Mouse (Mus musculus): ENCODE results near the gene Prdm1.

The Prdm1 gene

GRCm38 (mm10) chr10:44456757-44457595 is 71.3 kb downstream of the Prdm1 start:
- DNase-seq (ENCODE audit: low spot score in 2 of 2): no peak

- no peak for DNase-seq (ENCODE audit: low spot score in 2 of 2)
Measured at GRCm38 (mm10) chr10:44454753-44455152, 73.5 kb downstream of the Prdm1 start.

DNA sequence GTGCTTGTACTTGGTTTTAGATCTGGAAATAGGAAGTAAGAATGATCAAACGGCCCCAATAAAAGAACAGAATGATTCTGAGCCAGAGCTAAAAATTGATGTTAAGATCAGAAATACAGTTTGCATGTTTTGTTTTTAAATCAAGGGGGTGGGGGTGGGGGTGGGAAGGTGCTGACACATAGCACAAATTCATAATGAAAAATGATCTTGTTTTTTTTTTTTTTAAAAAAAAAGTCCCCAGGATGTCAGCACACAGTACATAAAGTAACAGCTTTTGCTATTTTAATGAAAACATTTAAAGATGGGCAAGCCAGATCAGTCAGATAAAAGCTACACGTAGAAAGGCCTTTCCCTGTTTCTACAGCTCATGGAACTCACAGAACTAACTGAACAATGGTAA is 74.2 kb downstream of the Prdm1 start:
- no peak for DNase-seq (ENCODE audit: low spot score in 2 of 2)

DNA sequence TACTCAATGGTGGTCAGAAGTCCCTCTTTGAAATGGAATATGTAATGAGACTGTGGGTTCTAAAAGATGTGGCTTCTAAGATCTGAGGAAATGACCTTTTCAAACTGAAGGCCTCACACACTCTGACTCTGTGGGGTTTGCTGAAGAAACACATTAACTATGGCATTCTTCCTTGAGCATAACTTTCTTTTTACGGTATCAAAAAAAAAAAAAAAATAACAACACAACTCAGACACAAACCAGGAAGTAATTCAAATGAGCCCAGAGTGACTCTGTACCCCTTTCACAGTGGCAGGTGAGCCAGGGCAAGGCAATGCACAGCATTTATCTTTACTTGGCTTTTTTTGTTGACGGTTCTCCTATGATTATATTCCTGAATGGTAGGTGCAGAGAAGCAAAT is 77.5 kb downstream of the Prdm1 start:
- DNase-seq (ENCODE audit: low spot score in 2 of 2): no peak

DNA sequence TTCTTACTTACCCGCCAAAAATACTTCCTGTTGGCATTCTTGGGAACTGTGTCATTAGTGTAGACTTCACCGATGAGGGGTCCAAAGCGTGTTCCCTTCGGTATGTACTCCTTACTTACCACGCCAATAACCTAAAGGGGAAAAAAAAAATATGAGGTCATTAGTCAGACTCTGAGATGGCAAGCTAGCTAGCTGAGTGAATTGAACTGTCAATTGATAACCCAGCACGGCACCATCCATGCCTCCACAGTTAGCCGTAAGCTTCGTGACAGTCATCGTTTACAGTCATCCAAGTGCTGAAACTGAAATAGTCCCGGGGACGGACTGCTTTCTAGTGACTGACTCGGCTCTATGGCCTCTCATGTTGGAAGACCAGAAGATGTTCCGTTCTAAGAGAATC is 78.2 kb downstream of the Prdm1 start:
- no peak for DNase-seq (ENCODE audit: low spot score in 2 of 2)

- DNase-seq (ENCODE audit: low spot score in 2 of 2): no peak
Measured at GRCm38 (mm10) chr10:44449666-44450065, 78.6 kb downstream of the Prdm1 start.

DNA sequence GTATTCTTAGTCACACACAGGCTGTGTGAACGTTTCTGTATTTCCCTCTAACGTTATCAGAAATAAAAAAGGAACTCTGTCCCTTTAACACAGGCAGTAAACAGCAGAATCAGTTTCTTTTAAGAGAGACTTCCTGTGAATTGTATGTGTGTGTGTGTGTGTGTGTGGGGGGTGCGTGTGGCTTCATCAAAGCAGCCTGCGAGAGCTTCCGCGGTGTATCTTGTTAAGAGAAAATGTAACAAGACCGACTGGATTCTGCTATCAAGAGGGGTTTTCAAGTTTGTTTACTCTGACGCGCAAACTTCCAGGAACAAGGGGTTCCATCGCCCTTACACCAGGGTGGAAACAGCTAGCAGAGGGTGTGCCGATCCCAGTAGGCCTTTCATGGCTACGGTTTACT is 80.1 kb downstream of the Prdm1 start:
- no peak for DNase-seq (ENCODE audit: low spot score in 2 of 2)

- no peak for DNase-seq (ENCODE audit: low spot score in 2 of 2)
Measured at GRCm38 (mm10) chr10:44447406-44448139, 80.7 kb downstream of the Prdm1 start.

DNA sequence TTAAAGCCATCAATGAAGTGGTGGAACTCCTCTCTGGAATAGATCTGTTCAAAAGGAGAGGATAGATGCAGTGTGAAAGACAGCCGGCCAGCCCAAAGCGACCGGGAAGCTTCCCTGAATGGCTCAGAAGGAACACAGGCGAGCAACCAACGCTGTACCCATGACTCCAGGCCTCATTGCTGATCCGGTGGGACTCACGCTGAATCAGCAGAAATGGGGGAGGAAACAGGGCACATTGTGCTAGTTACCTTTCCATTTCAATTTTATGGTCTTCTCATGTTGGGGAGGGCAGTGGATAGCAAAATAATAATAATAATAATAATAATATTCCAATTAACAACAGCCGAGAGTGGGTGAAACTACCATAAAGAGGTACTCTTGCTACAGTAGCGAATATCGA is 81.3 kb downstream of the Prdm1 start:
- DNase-seq (ENCODE audit: low spot score in 2 of 2): no peak

DNA sequence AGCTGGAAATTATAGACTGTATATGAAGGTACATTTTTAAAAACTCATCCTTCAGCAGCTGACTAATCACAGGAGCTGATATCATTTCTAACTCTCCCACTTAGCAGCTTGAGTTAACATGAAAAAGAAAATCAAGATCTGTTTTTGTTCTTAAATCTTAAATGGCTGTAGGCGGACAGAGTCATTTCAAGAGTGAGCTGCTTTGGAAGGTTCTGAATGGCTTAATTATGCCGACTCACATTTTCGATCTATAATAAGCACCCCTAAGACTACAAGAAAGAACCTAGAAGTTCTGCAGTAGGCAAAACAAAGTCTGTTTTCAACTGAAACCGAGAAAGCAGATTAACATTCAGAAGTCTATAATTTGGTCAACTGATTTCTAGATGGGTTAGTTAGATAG is 83.9 kb downstream of the Prdm1 start:
- no peak for DNase-seq (ENCODE audit: low spot score in 2 of 2)

DNA sequence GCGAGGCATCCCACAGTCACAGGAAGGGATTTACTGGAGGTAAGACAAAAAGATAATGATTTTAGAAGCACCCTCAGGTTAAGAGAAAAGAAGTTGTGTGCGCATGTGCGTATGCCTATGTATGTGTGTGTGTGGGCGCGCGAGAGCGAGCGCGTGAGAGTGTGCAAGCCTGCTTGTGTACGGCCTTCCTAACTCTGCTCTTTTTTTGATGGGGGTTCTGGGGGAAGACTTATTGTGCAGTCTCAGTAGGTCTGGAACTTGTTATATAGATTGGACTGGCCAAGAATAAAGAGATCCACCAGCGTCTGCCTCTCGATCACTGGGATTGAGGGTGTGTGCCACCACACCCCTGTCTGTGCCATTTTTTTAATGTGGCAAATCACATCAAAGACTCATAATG is 84.6 kb downstream of the Prdm1 start:
- DNase-seq (ENCODE audit: low spot score in 2 of 2): no peak

DNA sequence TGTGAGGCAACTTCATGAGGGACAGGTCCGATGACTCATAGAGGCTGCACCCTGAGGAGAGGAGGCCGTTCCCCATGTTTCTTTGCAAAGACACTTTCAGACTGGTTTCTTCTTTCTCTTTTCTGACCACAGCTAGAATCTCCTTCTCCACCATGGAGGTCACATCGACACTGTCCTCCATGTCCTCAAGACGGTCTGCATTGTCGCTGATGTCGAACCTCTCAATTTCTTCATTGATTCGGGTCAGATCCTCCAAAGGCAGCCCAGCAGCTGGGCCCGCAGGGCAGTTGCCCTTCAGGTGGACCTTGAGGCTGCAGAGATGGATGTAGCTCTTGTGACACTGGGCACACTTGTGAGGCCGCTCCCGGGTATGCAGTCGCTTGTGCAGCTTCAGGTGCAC is 88.6 kb downstream of the Prdm1 start:
- no peak for DNase-seq (ENCODE audit: low spot score in 2 of 2)

DNA sequence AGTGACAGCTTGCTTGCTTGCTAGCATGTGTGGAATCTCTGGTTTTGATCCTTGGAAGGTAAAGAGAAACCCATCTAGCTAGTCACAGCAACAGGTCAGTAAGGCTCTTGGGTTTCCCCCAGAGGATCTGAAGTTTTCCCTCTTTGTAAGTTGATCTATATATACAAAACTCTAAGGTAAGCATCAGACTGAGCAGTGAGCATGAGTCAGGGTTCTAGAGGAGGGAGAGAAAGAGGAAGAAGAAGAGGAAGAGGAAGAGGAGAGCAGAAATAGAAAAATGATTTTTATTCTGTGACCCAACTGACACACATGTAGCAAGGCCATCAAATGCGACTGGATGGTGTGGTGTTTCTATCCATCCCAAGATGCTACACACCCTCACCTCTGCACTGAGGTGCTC is 90.7 kb downstream of the Prdm1 start:
- DNase-seq (ENCODE audit: low spot score in 2 of 2): no peak

- no peak for DNase-seq (ENCODE audit: low spot score in 2 of 2)
Measured at GRCm38 (mm10) chr10:44435956-44436355, 92.3 kb downstream of the Prdm1 start.

GRCm38 (mm10) chr10:44434702-44435181 is 93.6 kb downstream of the Prdm1 start:
- DNase-seq (ENCODE audit: low spot score in 2 of 2): no peak

DNA sequence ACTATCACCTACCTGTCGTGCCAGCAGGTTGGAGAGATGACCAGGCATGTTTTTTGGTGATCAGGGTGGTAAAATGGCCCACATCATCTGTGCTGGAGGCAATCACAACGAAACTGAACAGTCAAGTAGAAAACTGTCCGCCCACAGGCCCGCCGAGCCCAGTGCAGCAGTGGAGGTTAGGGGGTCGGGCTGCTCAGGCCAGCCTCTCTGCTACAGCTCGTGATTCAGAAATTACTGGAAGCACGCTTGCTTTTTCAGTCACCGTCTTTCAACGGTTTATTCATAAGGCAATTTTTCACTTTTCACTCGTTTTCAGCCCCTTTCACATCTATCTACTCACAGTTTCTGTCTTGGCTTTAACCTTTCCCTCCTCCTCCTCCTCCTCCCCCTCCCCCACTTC is 96.1 kb downstream of the Prdm1 start:
- no peak for DNase-seq (ENCODE audit: low spot score in 2 of 2)

DNA sequence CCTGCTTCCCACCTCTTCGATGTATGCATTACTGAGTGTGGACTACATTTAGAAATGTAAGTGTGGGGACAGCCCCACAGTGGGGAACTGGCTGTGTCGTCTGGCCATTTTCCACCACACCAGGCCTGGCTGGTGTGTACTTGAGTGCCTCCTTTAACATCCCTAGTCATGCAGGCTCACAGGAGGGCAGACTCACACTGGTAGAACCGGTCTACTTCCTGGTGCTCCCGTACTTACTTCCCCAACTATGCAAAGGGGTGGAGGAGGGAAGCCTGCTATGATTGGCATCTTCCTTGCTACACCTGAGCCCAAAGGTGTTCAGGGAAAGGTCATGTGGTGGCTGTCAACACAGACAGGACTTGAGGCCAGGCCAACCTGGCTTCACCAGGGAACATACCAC is 96.6 kb downstream of the Prdm1 start:
- no peak for DNase-seq (ENCODE audit: low spot score in 2 of 2)

DNA sequence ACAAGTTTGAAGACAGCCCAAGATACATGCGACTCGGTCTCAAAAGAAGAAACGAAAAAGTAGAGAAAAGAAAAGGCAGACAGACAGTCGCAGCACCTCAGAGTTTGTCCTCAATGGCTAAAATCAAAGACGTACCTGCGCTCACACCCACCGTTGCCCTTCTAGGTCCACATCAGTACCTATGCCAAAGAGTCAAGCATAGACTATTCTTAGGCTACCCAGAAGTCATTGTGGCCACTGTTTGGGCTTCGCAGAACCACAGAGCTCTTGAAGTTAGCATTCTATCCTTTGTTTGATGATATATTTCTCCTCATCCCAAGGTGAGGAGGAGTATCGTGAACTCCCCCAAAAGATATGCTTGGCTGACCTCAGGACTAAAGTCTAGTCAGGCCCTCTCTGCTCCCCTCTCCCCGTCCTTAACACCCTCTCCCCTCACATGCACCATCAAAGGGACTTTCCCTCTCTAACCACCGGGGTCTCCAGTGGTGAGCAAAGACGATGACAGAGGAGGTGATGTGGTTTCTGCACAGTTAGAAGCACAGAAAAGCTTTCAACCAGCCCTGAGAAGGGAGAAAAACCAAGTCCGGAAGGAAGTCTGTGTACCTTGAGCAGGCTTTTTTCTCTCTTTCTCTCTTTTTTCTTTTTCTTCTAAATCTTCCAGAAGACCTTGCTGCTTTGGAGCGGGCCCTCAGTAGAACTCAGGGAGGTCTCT is 99.0 kb downstream of the Prdm1 start:
- no peak for DNase-seq (ENCODE audit: low spot score in 2 of 2)

GRCm38 (mm10) chr10:44427891-44428361 is 100.4 kb downstream of the Prdm1 start:
- DNase-seq (ENCODE audit: low spot score in 2 of 2): peak; percentile 53 to 75

GRCm38 (mm10) chr10:44427426-44427825 is 100.9 kb downstream of the Prdm1 start:
- no peak for DNase-seq (ENCODE audit: low spot score in 2 of 2)

DNA sequence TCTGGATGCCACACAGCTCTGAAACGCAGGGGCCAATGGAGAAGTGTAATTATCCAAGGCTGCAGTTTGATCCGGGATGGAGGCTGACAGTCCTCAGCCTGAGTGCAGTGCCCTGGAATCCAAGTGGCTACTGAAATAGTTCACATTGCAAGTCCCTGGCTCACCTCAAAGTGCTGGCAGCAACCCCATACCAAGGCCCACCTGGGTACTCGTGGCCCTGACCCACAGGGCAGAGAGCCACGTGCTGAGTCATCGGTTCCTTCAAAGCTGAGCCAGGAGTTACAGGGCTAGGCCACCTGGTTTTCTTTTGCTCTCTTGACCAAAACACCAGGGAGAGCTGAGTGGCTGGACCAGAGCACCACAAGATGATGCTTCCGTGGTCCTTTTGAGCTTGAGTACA is 103.3 kb downstream of the Prdm1 start:
- DNase-seq (ENCODE audit: low spot score in 2 of 2): no peak

GRCm38 (mm10) chr10:44421896-44422295 is 106.4 kb downstream of the Prdm1 start:
- DNase-seq (ENCODE audit: low spot score in 2 of 2): no peak
